Mouse (Mus musculus) midbrain, postnatal 0 days (tissue): Measurements from ENCODE around the gene Saxo1. TPM values are rescaled to one million over a fixed set of nuclear protein-coding genes. Genes with fewer than 3 reads are reported as not detected.

Source experiments
- ATAC-seq: fragments of 200-750 bp; cut with Nextera tagmentation; 2 replicates; pipeline ENCODE4 v1.8.0; 2017; ENCODE audit warnings: moderate number of reproducible peaks, mild to moderate bottlenecking, moderate TSS enrichment, moderate library complexity; ENCODE audit not compliant: low FRiP score
- DNase-seq: peaks from one replicate; pipeline ENCODE4 v3.0.0-alpha.2; 2015; ENCODE audit warnings: low spot score
- H3K27ac ChIP-seq: fragments of 300-500 bp; sonication (generic); 2 replicates; pipeline ENCODE4 v1.5.1; 2014; ENCODE audit warnings: low read depth, mild to moderate bottlenecking, low read length, mixed read lengths
- H3K27me3 ChIP-seq: fragments of 300-500 bp; sonication (generic); 2 replicates; pipeline ENCODE4 v1.6.1; 2014; ENCODE audit warnings: low read length, control low read depth, mixed read lengths; ENCODE audit not compliant: insufficient read depth
- H3K36me3 ChIP-seq: fragments of 300-500 bp; sonication (generic); 2 replicates; pipeline ENCODE4 v1.6.1; 2014; ENCODE audit warnings: low read length, control low read depth, mixed read lengths; ENCODE audit not compliant: insufficient read depth
- H3K4me1 ChIP-seq: fragments of 300-500 bp; sonication (generic); 2 replicates; pipeline ENCODE4 v1.6.1; 2014; ENCODE audit warnings: mild to moderate bottlenecking, control low read depth, antibody characterized with exemption, low read length, mixed read lengths; ENCODE audit not compliant: insufficient read depth
- H3K4me2 ChIP-seq: fragments of 300-500 bp; sonication (generic); 2 replicates; pipeline ENCODE4 v1.6.1; 2014; ENCODE audit warnings: low read depth, mild to moderate bottlenecking, low read length, mixed read lengths; ENCODE audit not compliant: poor library complexity, severe bottlenecking
- H3K4me3 ChIP-seq: fragments of 300-500 bp; sonication (generic); 2 replicates; pipeline ENCODE4 v1.5.1; 2014; ENCODE audit warnings: low read depth, mild to moderate bottlenecking, low read length, moderate library complexity
- H3K9ac ChIP-seq: fragments of 300-500 bp; sonication (generic); replicated peaks from 2 replicates; pipeline ENCODE4 v1.6.1; 2014; ENCODE audit warnings: mild to moderate bottlenecking, low read length, moderate library complexity, mixed read lengths; ENCODE audit not compliant: poor library complexity, severe bottlenecking
- H3K9me3 ChIP-seq: fragments of 300-500 bp; sonication (generic); 2 replicates; pipeline ENCODE4 v1.6.1; 2016; ENCODE audit warnings: low read length, control low read depth
- CTCF ChIP-seq: IDR thresholded peaks from 2 replicates; pipeline ENCODE4 v1.5.1; 2016; ENCODE audit warnings: antibody characterized with exemption, mild to moderate bottlenecking
- WGBS: fragments of 180-500 bp; shearing (Covaris S2); extraction: QIAGEN DNeasy Blood & Tissue Kit; methylation state at CpG from one replicate; pipeline ENCODE4 v1.1.7; 2014; 5-methylcytosine and 5-hydroxymethylcytosine counted together
- polyA plus RNA-seq: library from polyadenylated mRNA; unstranded; fragments of >200 nt; fragmentation: Nextera tagmentation; extraction: Ambion mirVana; gene quantifications from 2 replicates; pipeline ENCODE4 v1.2.1, GENCODE M21; 2015
- total RNA-seq: library from RNA; depleted of rRNA; stranded (reverse); fragments of >200 nt; gene quantifications from 2 replicates; pipeline ENCODE4 v1.2.3, GENCODE M21; 2014

Gene Saxo1
- total and polyA plus RNA-seq, 2 experiments from 2014 or later: not detected

GRCm38 (mm10) chr4:86576120-86576541 is 18.0 kb upstream of the Saxo1 start:
- Histone ChIP-seq H3K4me2 (peak overlapping the region; percentile 83), H3K4me1 (no peaks in the 10 kb centered on the region; the same call in 1 of the 2 replicates), H3K4me3 (peak overlapping the region; percentile 64), H3K9ac (peak overlapping the region; percentile 91), H3K27me3 (no peaks in the 10 kb centered on the region), H3K9me3 (no peaks in the 10 kb centered on the region), H3K27ac (peak overlapping the region; percentile 99), H3K36me3 (peaks cover 9% of the 10 kb centered on the region; the same call in 1 of the 2 replicates)
- ATAC-seq (peak; percentile 0), DNase-seq (peak; percentile 66)
- WGBS: under 1% methylated on average over 20 of the region's 20 CpGs
- no peak for TF ChIP-seq CTCF

GRCm38 (mm10) chr4:86575283-86575983 is 17.3 kb upstream of the Saxo1 start, which contains the start of gene Rraga:
Gene Rraga, plus strand, starts transcription at chr4:86575668.
- H3K27ac ChIP-seq: peak within 1 kb of the TSS; percentile 99
- H3K9me3 ChIP-seq: no peaks in the 10 kb centered on the region
- H3K36me3 ChIP-seq: peaks cover 6% of the 10 kb centered on the region; the same call in 1 of the 2 replicates
- no peaks in the 10 kb centered on the region for H3K27me3 ChIP-seq
- peak within 1 kb of the TSS; percentile 64 for H3K4me3 ChIP-seq
- peak; percentile 98 for DNase-seq
- peak within 1 kb of the TSS; percentile 83 for H3K4me2 ChIP-seq
- TF ChIP-seq CTCF: peak; percentile 89
- WGBS: under 1% methylated on average over 53 of the region's 53 CpGs
- H3K9ac ChIP-seq: peak within 1 kb of the TSS; percentile 91
- ATAC-seq: peak; percentile 97
- H3K4me1 ChIP-seq: no peaks in the 10 kb centered on the region; the same call in 1 of the 2 replicates

GRCm38 (mm10) chr4:86574939-86575282 is 16.8 kb upstream of the Saxo1 start:
- H3K9ac ChIP-seq: peak overlapping the region; percentile 91
- H3K27ac ChIP-seq: peak overlapping the region; percentile 99
- H3K4me2 ChIP-seq: peak overlapping the region; percentile 83
- peak; percentile 55 for ATAC-seq
- H3K36me3 ChIP-seq: peaks cover 6% of the 10 kb centered on the region; the same call in 1 of the 2 replicates
- peak overlapping the region; percentile 64 for H3K4me3 ChIP-seq
- no peaks in the 10 kb centered on the region for H3K27me3 ChIP-seq
- H3K4me1 ChIP-seq: no peaks in the 10 kb centered on the region; the same call in 1 of the 2 replicates
- no peaks in the 10 kb centered on the region for H3K9me3 ChIP-seq
- no peak for TF ChIP-seq CTCF
- WGBS: 10% methylated on average over 6 of the region's 6 CpGs
- DNase-seq: no peak

- TF ChIP-seq CTCF: no peak
- no peak overlapping the region for H3K4me2 ChIP-seq
- no peaks in the 10 kb centered on the region for H3K4me1 ChIP-seq
- no peaks in the 10 kb centered on the region for H3K36me3 ChIP-seq
- H3K9ac ChIP-seq: no peak overlapping the region
- H3K9me3 ChIP-seq: no peaks in the 10 kb centered on the region
- H3K27me3 ChIP-seq: no peaks in the 10 kb centered on the region
- H3K4me3 ChIP-seq: no peak overlapping the region
- WGBS: 98% methylated on average over 3 of the region's 3 CpGs
- no peak for DNase-seq
- no peak for ATAC-seq
- no peak overlapping the region for H3K27ac ChIP-seq
Observed at GRCm38 (mm10) chr4:86561061-86561460, 2.9 kb upstream of the Saxo1 start.

GRCm38 (mm10) chr4:86559006-86559405 is 878 bp upstream of the Saxo1 start:
- Histone ChIP-seq H3K9ac (no peak overlapping the region), H3K36me3 (no peaks in the 10 kb centered on the region), H3K4me1 (no peaks in the 10 kb centered on the region), H3K27ac (no peak overlapping the region), H3K9me3 (no peaks in the 10 kb centered on the region), H3K4me3 (no peak overlapping the region), H3K4me2 (no peak overlapping the region), H3K27me3 (no peaks in the 10 kb centered on the region)
- DNase-seq (no peak), ATAC-seq (no peak)
- no peak for TF ChIP-seq CTCF
- WGBS: 76% methylated on average over 4 of the region's 4 CpGs

GRCm38 (mm10) chr4:86557371-86557770 is 757 bp downstream of the Saxo1 start:
- 76% methylated on average over 7 of the region's 7 CpGs for WGBS
- Histone ChIP-seq H3K4me1 (no peaks in the 10 kb centered on the region), H3K9me3 (no peaks in the 10 kb centered on the region), H3K4me3 (no peak overlapping the region), H3K4me2 (no peak overlapping the region), H3K27me3 (no peaks in the 10 kb centered on the region), H3K36me3 (no peaks in the 10 kb centered on the region), H3K27ac (no peak overlapping the region), H3K9ac (no peak overlapping the region)
- no peak for TF ChIP-seq CTCF
- DNase-seq (no peak), ATAC-seq (no peak)
